In the genomic region with DNA sequence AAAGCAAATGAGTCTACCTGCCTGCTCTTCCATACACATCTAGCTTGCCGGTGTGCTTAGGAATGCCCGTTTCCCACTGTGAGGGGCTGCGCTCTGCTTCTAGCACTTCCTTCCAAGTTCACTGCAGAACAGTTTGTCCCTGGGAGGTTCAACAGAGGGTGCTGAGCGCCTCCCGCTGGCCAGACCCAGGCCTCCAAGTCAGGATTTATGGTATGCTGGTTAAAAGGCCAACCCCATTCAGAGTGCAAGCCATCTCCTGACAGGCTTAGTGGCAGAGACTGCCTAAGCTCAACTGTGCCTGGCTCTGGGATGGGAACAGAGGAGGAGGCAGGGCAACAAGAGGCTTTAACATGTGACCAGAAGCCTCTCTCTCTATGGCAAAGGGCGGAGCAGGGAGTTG, we compare ENCODE assay signal across 8 mouse cellular contexts.
A peak's percentile ranks its signal among the peaks of the same experiment; 100 is the strongest.
DNase-seq lines count a peak whose midpoint lies in the region; ATAC-seq and TF ChIP-seq lines count a peak whose summit lies in the region.

No protein-coding gene starts in this region.

- H3K4me1 ChIP-seq in heart, embryonic 11.5 days (ENCODE audit: control insufficient read depth, insufficient read depth, low read length): peaks cover 40% of the 10 kb centered on the region
- peaks cover 62% of the 10 kb centered on the region for H3K4me1 ChIP-seq in heart, embryonic 12.5 days (replicated peaks)

- 28% methylated on average over 6 of the region's 6 CpGs for WGBS in heart, embryonic 11.5 days (ENCODE audit: insufficient replicate concordance)
- WGBS in heart, embryonic 12.5 days: 24% methylated on average over 6 of the region's 6 CpGs

- ATAC-seq in heart, embryonic 11.5 days (replicated peaks; ENCODE audit: insufficient number of reproducible peaks, low FRiP score, low TSS enrichment): no peak
- no peak for ATAC-seq in Patski
- ATAC-seq in heart, embryonic 12.5 days (ENCODE audit: insufficient number of reproducible peaks, low FRiP score): peak; percentile 44
- ATAC-seq in megakaryocyte, adult 5-6 weeks (ENCODE audit: poor library complexity, severe bottlenecking): peak; percentile 66

- DNase-seq in heart, adult 11 months: peak; percentile 98
- DNase-seq in Patski (ENCODE audit: low read depth, low spot score): no peak
- DNase-seq in cerebellum, postnatal 14 days: peak; percentile 56 to 70
- peak; percentile 66 to 75 for DNase-seq in kidney, postnatal 4 days
- DNase-seq in urinary bladder, postnatal 14 days (ENCODE audit: low spot score): peak; percentile 75

- H3K27ac ChIP-seq in heart, embryonic 11.5 days (ENCODE audit: low read depth, low read length): no peak overlapping the region
- no peak overlapping the region for H3K27ac ChIP-seq in heart, embryonic 12.5 days (ENCODE audit: poor library complexity, severe bottlenecking)

- H3K9ac ChIP-seq in heart, embryonic 11.5 days (ENCODE audit: low read depth, low read length): no peak overlapping the region
- H3K9ac ChIP-seq in heart, embryonic 12.5 days: no peak overlapping the region

- POLR2A ChIA-PET in Patski (lab: Charles Lee): no interaction called here

- no peak overlapping the region for H3K4me3 ChIP-seq in heart, embryonic 11.5 days (ENCODE audit: low read depth, low read length)
- no peak overlapping the region for H3K4me3 ChIP-seq in heart, embryonic 12.5 days

- H3K4me2 ChIP-seq in heart, embryonic 11.5 days: no peak overlapping the region
- no peak overlapping the region for H3K4me2 ChIP-seq in heart, embryonic 12.5 days

- no peaks in the 10 kb centered on the region for H3K9me3 ChIP-seq in heart, embryonic 11.5 days (replicated peaks; ENCODE audit: control insufficient read depth, low read length)
- no peaks in the 10 kb centered on the region for H3K9me3 ChIP-seq in heart, embryonic 12.5 days (replicated peaks)

- TF ChIP-seq CTCF in Patski (IDR thresholded peaks at IDR 0.05): peak; percentile 58

- no peaks in the 10 kb centered on the region for H3K36me3 ChIP-seq in heart, embryonic 11.5 days (ENCODE audit: control insufficient read depth, insufficient read depth, low read length)
- H3K36me3 ChIP-seq in heart, embryonic 12.5 days: no peaks in the 10 kb centered on the region

- no peaks in the 10 kb centered on the region for H3K27me3 ChIP-seq in heart, embryonic 11.5 days (ENCODE audit: control insufficient read depth, insufficient read depth, low read length)
- H3K27me3 ChIP-seq in Patski: no peaks in the 10 kb centered on the region
- no peaks in the 10 kb centered on the region for H3K27me3 ChIP-seq in heart, embryonic 12.5 days (replicated peaks)

- CTCF ChIA-PET in Patski (lab: Charles Lee): interaction anchor here (0.8 to 2.0 kb wide), 9 partner anchors 8 to 185 kb away, joined by 3 to 5 read pairs (median 3); no protein-coding TSS in a partner anchor

- in situ Hi-C loops in Patski (cut with MboI; ENCODE audit: low pct_unique_long_range_greater_than_20kb): no loop called here

Comparison
In these comparisons a context has a peak if more than half of its experiments do, and no peak if none do; other contexts are left out.
1. ATAC-seq: peak in heart, embryonic 12.5 days (single experiment) and megakaryocyte, adult 5-6 weeks (single experiment); none in heart, embryonic 11.5 days (single experiment) and Patski (single experiment).